Mouse (Mus musculus) embryonic stem cell, embryonic (primary cell): ENCODE measurements around the gene Xpc.

Source experiments
- CTCF ChIA-PET, 4 experiments: fragments of 300-600 bp in 2 of 4; fragments of 350-600 bp in 2 of 4; sonication (Branson Sonifier 250); formaldehyde crosslinking; loops; one replicate each; lab custom pipeline; 2022; ENCODE audit warnings: inconsistent platforms in 2 of 4; lab: Charles Lee
- POLR2A ChIA-PET, 4 experiments: fragments of 300-600 bp in 2 of 4; fragments of 350-600 bp in 2 of 4; sonication (Branson Sonifier 250); formaldehyde crosslinking; loops; one replicate each; lab custom pipeline; 2022; ENCODE audit warnings: antibody characterized with exemption in 4 of 4, inconsistent platforms in 1 of 4; lab: Charles Lee

The Xpc gene

GRCm38 (mm10) chr6:91459471-91459870 lies 56.2 kb downstream of the Xpc start:
- POLR2A ChIA-PET = interaction anchor here (0.6 to 12.6 kb wide), 18 partner anchors 8 to 236 kb away, joined by 3 to 259 read pairs (median 4); partner anchors contain the start of genes Chchd4 (in 3 of the 4) and Tmem43 (in 3 of the 4)
- CTCF ChIA-PET = interaction anchor here in 3 of 4 experiments (0.6 to 0.9 kb wide), 5 partner anchors 50 to 743 kb away, joined by 3 to 4 read pairs (median 3); no protein-coding TSS in a partner anchor

GRCm38 (mm10) chr6:91454546-91454945 lies 61.1 kb downstream of the Xpc start:
- POLR2A ChIA-PET = interaction anchor here in 2 of 4 experiments (0.7 to 12.6 kb wide), 6 partner anchors 10 to 1899 kb away, joined by 3 to 259 read pairs (median 18); partner anchors contain the start of genes Chchd4 (in 1 of the 2) and Tmem43 (in 1 of the 2)
- CTCF ChIA-PET = no interaction called here

DNA sequence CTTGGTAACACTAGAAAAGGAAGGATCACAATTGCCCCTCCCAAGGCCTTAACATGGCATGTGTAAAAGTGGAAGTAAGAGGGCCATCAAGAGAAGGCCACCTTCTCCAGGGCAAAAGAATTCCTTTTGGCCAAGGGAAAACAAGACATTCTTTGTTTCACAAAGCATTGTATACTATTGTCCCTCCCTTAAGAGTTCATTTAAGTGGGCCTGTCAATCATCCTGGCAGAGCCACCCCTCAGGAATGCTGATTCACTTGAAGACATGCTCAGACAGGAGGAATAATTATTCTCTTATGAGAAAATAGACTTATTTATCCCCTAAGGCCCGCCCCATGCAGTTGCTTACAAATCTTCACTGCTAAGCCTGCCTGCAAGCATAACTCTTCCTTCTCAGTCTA lies 63.6 kb downstream of the Xpc start:
- CTCF ChIA-PET = interaction anchor here in 2 of 4 experiments (0.6 to 0.7 kb wide), 3 partner anchors 57 to 501 kb away, joined by 3 to 5 read pairs (median 3); no protein-coding TSS in a partner anchor
- POLR2A ChIA-PET = interaction anchor here in 2 of 4 experiments (1.5 to 3.5 kb wide), 2 partner anchors 11 kb away, joined by 3 to 11 read pairs; no protein-coding TSS in a partner anchor

- CTCF ChIA-PET = interaction anchor here in 1 of 4 experiments (0.6 kb wide), 1 partner anchor 196 kb away, joined by 4 read pairs; no protein-coding TSS in a partner anchor
- POLR2A ChIA-PET = interaction anchor here in 1 of 4 experiments (1.2 to 3.5 kb wide), 4 partner anchors 9 to 23 kb away, joined by 3 to 11 read pairs (median 6); no protein-coding TSS in a partner anchor
These were observed 66.0 kb downstream of the Xpc start for GRCm38 (mm10) chr6:91449472-91450225.

- ChIA-PET CTCF (no interaction called here), POLR2A (interaction anchor here in 2 of 4 experiments (1.3 to 1.6 kb wide), 2 partner anchors 11 kb away, joined by 4 to 5 read pairs; no protein-coding TSS in a partner anchor)
These were observed 70.4 kb downstream of the Xpc start for GRCm38 (mm10) chr6:91445316-91445715.

DNA sequence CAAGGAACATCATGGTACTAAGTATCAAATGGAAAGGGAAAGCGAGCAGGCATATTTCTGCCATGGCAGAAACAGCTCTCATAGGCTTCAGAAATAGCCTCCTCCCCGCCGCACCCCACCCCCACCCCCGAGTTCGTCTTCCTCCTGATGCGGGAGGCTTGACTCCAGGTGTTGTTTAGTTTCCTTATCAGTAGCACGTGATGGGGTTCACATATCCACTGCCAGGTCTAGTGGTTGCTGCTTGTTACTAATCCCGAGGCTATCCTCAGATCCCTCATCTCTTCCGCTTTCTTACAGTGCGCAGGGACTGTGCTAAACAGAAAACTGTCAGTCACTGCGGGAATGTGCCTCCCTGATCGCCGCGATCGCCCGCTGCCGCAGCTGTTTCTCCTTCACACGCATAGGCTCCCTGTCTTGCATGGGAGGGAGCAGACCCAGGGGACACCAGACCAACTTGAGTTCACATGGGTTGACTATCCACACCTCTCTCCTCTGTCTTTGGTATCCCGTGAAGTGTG lies 74.5 kb downstream of the Xpc start:
- CTCF ChIA-PET = interaction anchor here in 3 of 4 experiments (0.6 to 1.7 kb wide), 7 partner anchors 45 to 452 kb away, joined by 3 to 5 read pairs (median 3); no protein-coding TSS in a partner anchor
- POLR2A ChIA-PET = interaction anchor here (0.6 to 4.2 kb wide), 55 partner anchors 9 to 681 kb away, joined by 3 to 56 read pairs (median 6); partner anchors contain the start of genes Chchd4 (in 4 of the 4), Tmem43 (in 4 of the 4), Iqsec1 (in 3 of the 4) and Hdac11 (in 2 of the 4)

- ChIA-PET POLR2A (interaction anchor here (0.6 to 4.2 kb wide), 67 partner anchors 9 to 680 kb away, joined by 3 to 56 read pairs (median 5); partner anchors contain the start of genes Chchd4 (in 4 of the 4), Tmem43 (in 4 of the 4), Iqsec1 (in 3 of the 4) and Wnt7a (in 3 of the 4)), CTCF (interaction anchor here in 3 of 4 experiments (0.6 to 1.7 kb wide), 12 partner anchors 30 to 452 kb away, joined by 3 to 5 read pairs (median 3); partner anchors contain the start of genes Hdac11 (in 1 of the 3) and Wnt7a (in 1 of the 3))
These were observed 75.1 kb downstream of the Xpc start for GRCm38 (mm10) chr6:91440474-91441144.
